Mouse (Mus musculus): Measurements from ENCODE around the gene Mpi. TPM values are rescaled to one million over a fixed set of nuclear protein-coding genes. Genes with fewer than 3 reads are reported as not detected.

The Mpi gene
- polyA plus RNA-seq, 1 experiment from 2014 or later: 75.4 TPM

- Histone ChIP-seq H3K36me3 (ENCODE audit: control insufficient read depth, insufficient read depth, low read length) (no peaks in the 10 kb centered on the region), H3K4me2 (ENCODE audit: low read length) (no peak overlapping the region), H3K27me3 (ENCODE audit: control insufficient read depth, insufficient read depth, low read depth, low read length) (no peaks in the 10 kb centered on the region), H3K9me3 (replicated peaks; ENCODE audit: control insufficient read depth, low read length, poor library complexity, severe bottlenecking) (no peaks in the 10 kb centered on the region), H3K9ac (ENCODE audit: low read depth, low read length) (no peak overlapping the region), H3K4me3 (ENCODE audit: low read depth, low read length) (no peak overlapping the region), H3K27ac (ENCODE audit: low read length) (no peak overlapping the region), H3K4me1 (ENCODE audit: control insufficient read depth, insufficient read depth, low read length) (peaks cover 13% of the 10 kb centered on the region)
- WGBS: 59% methylated on average over 8 of the region's 8 CpGs
- ATAC-seq: no peak
These were observed 14.3 kb upstream of the Mpi start for GRCm38 (mm10) chr9:57566846-57567245.

- ATAC-seq: no peak
- no peak overlapping the region for H3K9ac ChIP-seq (ENCODE audit: low read depth, low read length)
- no peaks in the 10 kb centered on the region for H3K36me3 ChIP-seq (ENCODE audit: control insufficient read depth, insufficient read depth, low read length)
- H3K4me1 ChIP-seq (ENCODE audit: control insufficient read depth, insufficient read depth, low read length): peaks cover 19% of the 10 kb centered on the region
- H3K27me3 ChIP-seq (ENCODE audit: control insufficient read depth, insufficient read depth, low read depth, low read length): no peaks in the 10 kb centered on the region
- H3K9me3 ChIP-seq (replicated peaks; ENCODE audit: control insufficient read depth, low read length, poor library complexity, severe bottlenecking): no peaks in the 10 kb centered on the region
- H3K4me3 ChIP-seq (ENCODE audit: low read depth, low read length): no peak overlapping the region
- WGBS: 55% methylated on average over 10 of the region's 10 CpGs
- no peak overlapping the region for H3K4me2 ChIP-seq (ENCODE audit: low read length)
- peak overlapping the region; percentile 10; the same call in 1 of the 2 replicates for H3K27ac ChIP-seq (ENCODE audit: low read length)
These were observed 13.2 kb upstream of the Mpi start for GRCm38 (mm10) chr9:57565741-57566221.

DNA sequence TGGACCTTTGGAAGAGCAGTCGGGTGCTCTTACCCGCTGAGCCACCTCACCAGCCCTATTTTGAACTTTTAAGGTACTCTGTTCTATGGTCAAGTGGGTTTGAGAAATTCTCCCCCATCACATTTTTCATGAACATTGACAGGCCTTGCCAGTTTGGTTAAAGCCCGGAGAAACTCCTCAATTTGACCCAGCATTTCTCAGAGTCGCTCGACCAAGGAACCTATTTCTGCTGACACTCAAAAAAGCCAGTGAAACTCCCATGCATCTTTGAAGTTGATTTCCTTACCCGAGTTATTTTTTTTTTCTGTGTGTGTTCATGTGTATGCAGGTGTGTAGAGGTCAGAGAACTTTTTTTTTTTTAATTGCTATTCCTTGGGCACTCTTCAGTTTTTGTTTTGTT, 12.0 kb upstream of the Mpi start:
- Histone ChIP-seq H3K27ac (ENCODE audit: low read length) (no peak overlapping the region), H3K4me1 (ENCODE audit: control insufficient read depth, insufficient read depth, low read length) (peaks cover 25% of the 10 kb centered on the region), H3K9ac (ENCODE audit: low read depth, low read length) (no peak overlapping the region), H3K27me3 (ENCODE audit: control insufficient read depth, insufficient read depth, low read depth, low read length) (no peaks in the 10 kb centered on the region), H3K4me3 (ENCODE audit: low read depth, low read length) (no peak overlapping the region), H3K9me3 (replicated peaks; ENCODE audit: control insufficient read depth, low read length, poor library complexity, severe bottlenecking) (no peaks in the 10 kb centered on the region), H3K4me2 (ENCODE audit: low read length) (no peak overlapping the region), H3K36me3 (ENCODE audit: control insufficient read depth, insufficient read depth, low read length) (no peaks in the 10 kb centered on the region)
- ATAC-seq: no peak
- 95% methylated on average over 6 of the region's 6 CpGs for WGBS

- no peak overlapping the region for H3K4me3 ChIP-seq (ENCODE audit: low read depth, low read length)
- H3K4me1 ChIP-seq (ENCODE audit: control insufficient read depth, insufficient read depth, low read length): peaks cover 25% of the 10 kb centered on the region
- H3K27me3 ChIP-seq (ENCODE audit: control insufficient read depth, insufficient read depth, low read depth, low read length): no peaks in the 10 kb centered on the region
- 84% methylated on average over 4 of the region's 4 CpGs for WGBS
- no peaks in the 10 kb centered on the region for H3K9me3 ChIP-seq (replicated peaks; ENCODE audit: control insufficient read depth, low read length, poor library complexity, severe bottlenecking)
- no peaks in the 10 kb centered on the region for H3K36me3 ChIP-seq (ENCODE audit: control insufficient read depth, insufficient read depth, low read length)
- 0 out of 2 replicates have a peak overlapping the region, but pooled peaks have one; percentile 25 for H3K9ac ChIP-seq (ENCODE audit: low read depth, low read length)
- H3K27ac ChIP-seq (ENCODE audit: low read length): no peak overlapping the region
- no peak overlapping the region for H3K4me2 ChIP-seq (ENCODE audit: low read length)
- no peak for ATAC-seq
These were observed 10.4 kb upstream of the Mpi start for GRCm38 (mm10) chr9:57562896-57563372.

- Histone ChIP-seq H3K27ac (ENCODE audit: low read length) (no peak overlapping the region), H3K4me2 (ENCODE audit: low read length) (peak overlapping the region; percentile 69), H3K9me3 (replicated peaks; ENCODE audit: control insufficient read depth, low read length, poor library complexity, severe bottlenecking) (no peaks in the 10 kb centered on the region), H3K4me1 (ENCODE audit: control insufficient read depth, insufficient read depth, low read length) (peaks cover 25% of the 10 kb centered on the region), H3K36me3 (ENCODE audit: control insufficient read depth, insufficient read depth, low read length) (no peaks in the 10 kb centered on the region), H3K27me3 (ENCODE audit: control insufficient read depth, insufficient read depth, low read depth, low read length) (no peaks in the 10 kb centered on the region), H3K9ac (ENCODE audit: low read depth, low read length) (no peak overlapping the region), H3K4me3 (ENCODE audit: low read depth, low read length) (peak overlapping the region; percentile 66)
- no peak for ATAC-seq
- WGBS: 81% methylated on average over 13 of the region's 13 CpGs
These were observed 9.1 kb upstream of the Mpi start for GRCm38 (mm10) chr9:57561711-57562099.

GRCm38 (mm10) chr9:57560861-57561710, 8.5 kb upstream of the Mpi start, which contains the start of gene Scamp2:
Gene Scamp2 (plus strand): TSS chr9:57560943.
- WGBS: under 1% methylated on average over 37 of the region's 37 CpGs
- Histone ChIP-seq H3K36me3 (ENCODE audit: control insufficient read depth, insufficient read depth, low read length) (no peaks in the 10 kb centered on the region), H3K4me3 (ENCODE audit: low read depth, low read length) (peak within 1 kb of the TSS; percentile 66), H3K4me1 (ENCODE audit: control insufficient read depth, insufficient read depth, low read length) (peaks cover 25% of the 10 kb centered on the region), H3K27me3 (ENCODE audit: control insufficient read depth, insufficient read depth, low read depth, low read length) (no peaks in the 10 kb centered on the region), H3K27ac (ENCODE audit: low read length) (peak within 1 kb of the TSS; percentile 93), H3K9ac (ENCODE audit: low read depth, low read length) (peak within 1 kb of the TSS; percentile 74), H3K9me3 (replicated peaks; ENCODE audit: control insufficient read depth, low read length, poor library complexity, severe bottlenecking) (no peaks in the 10 kb centered on the region), H3K4me2 (ENCODE audit: low read length) (peak within 1 kb of the TSS; percentile 69)
- peak; percentile 100 for ATAC-seq

- no peaks in the 10 kb centered on the region for H3K27me3 ChIP-seq (ENCODE audit: control insufficient read depth, insufficient read depth, low read depth, low read length)
- H3K4me3 ChIP-seq (ENCODE audit: low read depth, low read length): peak overlapping the region; percentile 66
- H3K9me3 ChIP-seq (replicated peaks; ENCODE audit: control insufficient read depth, low read length, poor library complexity, severe bottlenecking): no peaks in the 10 kb centered on the region
- peaks cover 25% of the 10 kb centered on the region for H3K4me1 ChIP-seq (ENCODE audit: control insufficient read depth, insufficient read depth, low read length)
- peak overlapping the region; percentile 93 for H3K27ac ChIP-seq (ENCODE audit: low read length)
- no peaks in the 10 kb centered on the region for H3K36me3 ChIP-seq (ENCODE audit: control insufficient read depth, insufficient read depth, low read length)
- H3K4me2 ChIP-seq (ENCODE audit: low read length): peak overlapping the region; percentile 69
- H3K9ac ChIP-seq (ENCODE audit: low read depth, low read length): peak overlapping the region; percentile 74
- WGBS: 28% methylated on average over 7 of the region's 7 CpGs
- ATAC-seq: peak; percentile 26
These were observed 7.7 kb upstream of the Mpi start for GRCm38 (mm10) chr9:57560263-57560662.

DNA sequence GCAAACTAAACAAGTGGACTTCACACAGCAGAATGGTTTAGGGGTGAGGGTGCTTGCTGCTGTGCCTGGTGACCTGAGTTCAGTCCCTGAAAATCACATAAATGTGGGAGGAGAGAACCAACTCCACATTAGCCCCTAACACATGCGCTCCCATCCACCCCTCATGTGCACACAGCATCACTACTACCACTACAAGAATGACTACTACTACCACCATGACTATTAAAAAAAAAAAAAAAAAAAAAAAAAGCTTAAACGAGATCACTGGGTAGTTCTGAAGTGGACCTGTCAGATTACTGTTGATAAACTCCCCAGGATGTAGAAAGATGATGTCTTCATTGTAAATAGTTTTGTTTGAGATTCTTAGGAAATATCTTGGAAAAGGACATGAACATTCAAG, 7.0 kb upstream of the Mpi start:
- no peak for ATAC-seq
- Histone ChIP-seq H3K4me3 (ENCODE audit: low read depth, low read length) (no peak overlapping the region), H3K4me1 (ENCODE audit: control insufficient read depth, insufficient read depth, low read length) (peaks cover 25% of the 10 kb centered on the region), H3K36me3 (ENCODE audit: control insufficient read depth, insufficient read depth, low read length) (no peaks in the 10 kb centered on the region), H3K9ac (ENCODE audit: low read depth, low read length) (no peak overlapping the region), H3K9me3 (replicated peaks; ENCODE audit: control insufficient read depth, low read length, poor library complexity, severe bottlenecking) (no peaks in the 10 kb centered on the region), H3K27ac (ENCODE audit: low read length) (no peak overlapping the region), H3K27me3 (ENCODE audit: control insufficient read depth, insufficient read depth, low read depth, low read length) (no peaks in the 10 kb centered on the region), H3K4me2 (ENCODE audit: low read length) (no peak overlapping the region)
- WGBS: 59% methylated on average over 2 of the region's 2 CpGs

DNA sequence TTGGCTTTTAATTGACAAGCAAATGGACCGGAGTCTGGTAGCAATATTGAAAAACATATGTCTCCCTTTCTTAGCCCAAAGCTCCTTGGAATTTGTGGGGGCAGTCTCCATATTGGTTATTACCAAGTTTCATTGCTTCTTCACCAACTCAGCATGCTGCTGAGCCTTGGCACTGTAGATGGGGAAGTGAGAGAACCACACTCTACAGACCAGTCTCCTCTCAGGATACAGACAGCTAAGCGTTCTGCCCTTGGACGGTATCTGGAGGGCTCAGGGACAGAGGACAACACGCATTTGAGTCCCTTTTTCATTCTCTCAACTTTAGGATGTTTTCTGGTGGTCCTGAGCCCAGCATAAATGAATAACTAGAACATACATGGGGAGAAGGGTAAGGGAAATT, 6.1 kb upstream of the Mpi start:
- no peak overlapping the region for H3K4me3 ChIP-seq (ENCODE audit: low read depth, low read length)
- H3K27ac ChIP-seq (ENCODE audit: low read length): no peak overlapping the region
- no peak overlapping the region for H3K4me2 ChIP-seq (ENCODE audit: low read length)
- H3K9ac ChIP-seq (ENCODE audit: low read depth, low read length): no peak overlapping the region
- no peaks in the 10 kb centered on the region for H3K27me3 ChIP-seq (ENCODE audit: control insufficient read depth, insufficient read depth, low read depth, low read length)
- H3K9me3 ChIP-seq (replicated peaks; ENCODE audit: control insufficient read depth, low read length, poor library complexity, severe bottlenecking): no peaks in the 10 kb centered on the region
- ATAC-seq: no peak
- peaks cover 25% of the 10 kb centered on the region for H3K4me1 ChIP-seq (ENCODE audit: control insufficient read depth, insufficient read depth, low read length)
- WGBS: 92% methylated on average over 4 of the region's 4 CpGs
- H3K36me3 ChIP-seq (ENCODE audit: control insufficient read depth, insufficient read depth, low read length): no peaks in the 10 kb centered on the region
